Mouse (Mus musculus) limb, embryonic 12.5 days (tissue): Measurements from ENCODE around the gene Sec16a. TPM values are rescaled to one million over a fixed set of nuclear protein-coding genes. Genes with fewer than 3 reads are reported as not detected.

Source experiments
- ATAC-seq: fragments of 200-750 bp; cut with Nextera tagmentation; 2 replicates; pipeline ENCODE4 v1.8.0; 2017; ENCODE audit warnings: low read depth, moderate TSS enrichment; ENCODE audit not compliant: insufficient number of reproducible peaks, insufficient read depth, low FRiP score, low TSS enrichment
- H3K27ac ChIP-seq: fragments of 300-500 bp; sonication (generic); 2 replicates; pipeline ENCODE4 v1.5.1; 2016; ENCODE audit warnings: mild to moderate bottlenecking, moderate library complexity
- H3K27me3 ChIP-seq: fragments of 300-500 bp; sonication (generic); 2 replicates; pipeline ENCODE4 v1.6.1; 2016; ENCODE audit warnings: mild to moderate bottlenecking, moderate library complexity
- H3K36me3 ChIP-seq: fragments of 300-500 bp; sonication (generic); 2 replicates; pipeline ENCODE4 v1.6.1; 2016; ENCODE audit warnings: mild to moderate bottlenecking, moderate library complexity
- H3K4me1 ChIP-seq: fragments of 300-500 bp; sonication (generic); replicated peaks from 2 replicates; pipeline ENCODE4 v1.6.1; 2016
- H3K4me2 ChIP-seq: fragments of 300-500 bp; sonication (generic); 2 replicates; pipeline ENCODE4 v1.6.1; 2016; ENCODE audit warnings: mild to moderate bottlenecking, moderate library complexity
- H3K4me3 ChIP-seq: fragments of 300-500 bp; sonication (generic); replicated peaks from 2 replicates; pipeline ENCODE4 v1.5.1; 2016; ENCODE audit warnings: mild to moderate bottlenecking
- H3K9ac ChIP-seq: fragments of 300-500 bp; sonication (generic); replicated peaks from 2 replicates; pipeline ENCODE4 v1.6.1; 2016; ENCODE audit warnings: mild to moderate bottlenecking, moderate library complexity
- H3K9me3 ChIP-seq: fragments of 300-500 bp; sonication (generic); 2 replicates; pipeline ENCODE4 v1.6.1; 2016; ENCODE audit warnings: mild to moderate bottlenecking, moderate library complexity
- WGBS: fragments of 180-500 bp; shearing (Covaris S2); methylation state at CpG from one replicate; pipeline ENCODE4 v1.1.7; 2016; 5-methylcytosine and 5-hydroxymethylcytosine counted together
- polyA plus RNA-seq: library from polyadenylated mRNA; unstranded; fragments of >200 nt; fragmentation: Nextera tagmentation; extraction: Ambion mirVana; gene quantifications from 2 replicates; pipeline ENCODE4 v1.2.1, GENCODE M21; 2016

Gene Sec16a
- polyA plus RNA-seq: 25.6 and 33.0 TPM in 2 replicates

DNA sequence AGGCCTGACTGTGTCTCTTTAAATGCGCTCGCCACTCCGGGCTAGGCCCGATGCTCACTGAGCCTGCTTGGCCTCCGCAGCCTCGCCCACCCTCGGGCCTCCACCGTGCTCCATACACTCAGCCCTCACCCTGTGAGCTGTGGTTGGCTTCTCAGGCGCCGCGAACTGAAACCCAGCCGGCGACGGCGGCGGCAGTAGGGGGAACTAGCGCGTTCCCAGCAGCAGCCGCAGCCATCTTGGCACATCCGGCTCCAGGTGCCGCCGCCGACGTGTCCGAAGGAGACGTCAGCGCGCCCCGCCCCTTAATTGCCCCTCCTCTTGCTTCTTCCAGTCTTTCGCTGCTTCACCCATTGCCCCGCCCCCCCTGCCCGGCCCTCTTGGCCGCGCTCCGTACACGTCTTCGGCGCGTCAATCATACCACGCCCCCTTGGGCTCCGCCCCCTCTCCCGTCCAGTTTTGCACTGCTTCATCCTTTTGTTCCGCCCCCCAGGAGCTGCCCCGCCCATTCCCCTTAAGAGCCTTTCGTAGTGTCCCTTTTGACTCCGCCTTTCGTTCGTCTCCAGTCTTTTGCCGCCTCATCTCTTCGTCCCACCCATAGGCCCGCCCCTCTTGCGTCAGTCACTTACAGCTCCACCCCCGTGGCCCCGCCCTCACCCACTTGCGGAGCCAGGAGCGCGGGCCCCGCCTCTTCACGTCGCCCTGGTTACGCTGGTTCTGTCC is at the start of gene Sec16a:
TSS of gene Sec16a (minus strand) at position 271 of the 720 bp plus-strand sequence.
- Histone ChIP-seq H3K4me3 (peak within 1 kb of the TSS; percentile 89), H3K4me2 (peak within 1 kb of the TSS; percentile 92), H3K36me3 (peaks cover 19% of the 10 kb centered on the region), H3K9ac (peak within 1 kb of the TSS; percentile 84), H3K27me3 (no peaks in the 10 kb centered on the region), H3K9me3 (no peaks in the 10 kb centered on the region), H3K27ac (peak within 1 kb of the TSS; percentile 87), H3K4me1 (peaks cover 27% of the 10 kb centered on the region)
- peak; percentile 94 for ATAC-seq
- under 1% methylated on average over 60 of the region's 61 CpGs for WGBS

GRCm38 (mm10) chr2:26494396-26494795 is 49.4 kb upstream of the Sec16a start:
- H3K27ac ChIP-seq: peak overlapping the region; percentile 92
- H3K9ac ChIP-seq: no peak overlapping the region
- peak overlapping the region; percentile 37 for H3K4me2 ChIP-seq
- H3K27me3 ChIP-seq: no peaks in the 10 kb centered on the region
- WGBS: 9% methylated on average over 7 of the region's 7 CpGs
- peaks cover 91% of the 10 kb centered on the region for H3K4me1 ChIP-seq
- peaks cover 4% of the 10 kb centered on the region; the same call in 1 of the 2 replicates for H3K36me3 ChIP-seq
- ATAC-seq: peak; percentile 63
- H3K4me3 ChIP-seq: no peak overlapping the region
- H3K9me3 ChIP-seq: no peaks in the 10 kb centered on the region

GRCm38 (mm10) chr2:26493021-26493781 is 48.2 kb upstream of the Sec16a start:
- ATAC-seq: no peak
- H3K4me3 ChIP-seq: no peak overlapping the region

DNA sequence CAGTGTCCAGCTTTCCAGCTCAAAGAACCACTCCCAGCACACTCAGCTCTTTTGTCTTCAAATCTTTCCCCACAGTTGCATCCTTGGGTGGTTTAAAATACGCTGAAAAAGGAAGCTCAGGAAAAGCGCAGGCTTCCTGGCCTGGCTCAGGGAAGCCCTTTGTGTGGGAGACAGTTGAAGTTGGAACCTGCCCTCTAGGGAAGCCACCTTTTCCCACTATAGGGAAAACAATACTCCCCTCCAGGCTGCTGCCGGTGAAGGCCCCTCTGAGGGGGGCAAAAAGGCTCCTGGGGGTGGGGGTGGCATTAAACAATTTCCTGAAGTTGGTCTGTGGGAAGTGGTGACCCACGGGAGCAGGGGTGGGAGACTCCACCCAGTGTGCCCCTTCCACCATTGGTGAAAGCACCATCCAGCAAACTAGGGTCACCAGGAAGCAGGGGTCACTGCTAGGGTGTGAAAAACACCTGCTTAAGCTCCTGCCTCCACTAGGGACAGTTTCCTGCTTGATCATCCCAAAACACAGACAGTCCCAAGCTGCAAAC is 45.8 kb upstream of the Sec16a start:
- ATAC-seq: no peak
- Histone ChIP-seq H3K9ac (0 out of 2 replicates have a peak overlapping the region, but pooled peaks have one; percentile 8), H3K4me3 (no peak overlapping the region), H3K9me3 (no peaks in the 10 kb centered on the region), H3K27me3 (no peaks in the 10 kb centered on the region), H3K36me3 (no peaks in the 10 kb centered on the region), H3K4me1 (peaks cover 100% of the 10 kb centered on the region), H3K4me2 (no peak overlapping the region), H3K27ac (peak overlapping the region; percentile 70; the same call in 1 of the 2 replicates)
- 47% methylated on average over 4 of the region's 4 CpGs for WGBS

More at GRCm38 (mm10) chr2:26493021-26493781, 48.2 kb upstream of the Sec16a start:
- no peak overlapping the region; the same call in 1 of the 2 replicates for H3K9ac ChIP-seq
- H3K4me2 ChIP-seq: peak overlapping the region; percentile 37
- WGBS: 17% methylated on average over 9 of the region's 9 CpGs
- H3K36me3 ChIP-seq: 0 out of 2 replicates have a peak, but pooled peaks cover 4% of the 10 kb centered on the region
- H3K27ac ChIP-seq: peak overlapping the region; percentile 92
- no peaks in the 10 kb centered on the region for H3K9me3 ChIP-seq
- peaks cover 100% of the 10 kb centered on the region for H3K4me1 ChIP-seq
- H3K27me3 ChIP-seq: no peaks in the 10 kb centered on the region

GRCm38 (mm10) chr2:26488535-26489135 is 43.6 kb upstream of the Sec16a start:
- no peak overlapping the region; the same call in 1 of the 2 replicates for H3K9ac ChIP-seq
- H3K4me2 ChIP-seq: peak overlapping the region; percentile 26; the same call in 1 of the 2 replicates

GRCm38 (mm10) chr2:26487322-26488021 is 42.5 kb upstream of the Sec16a start:
- H3K4me2 ChIP-seq: peak overlapping the region; percentile 30
- 30% methylated on average over 18 of the region's 18 CpGs for WGBS
- H3K27me3 ChIP-seq: no peaks in the 10 kb centered on the region
- H3K9me3 ChIP-seq: no peaks in the 10 kb centered on the region
- ATAC-seq: no peak
- H3K9ac ChIP-seq: 0 out of 2 replicates have a peak overlapping the region, but pooled peaks have one; percentile 27
- no peak overlapping the region for H3K4me3 ChIP-seq
- peaks cover 24% of the 10 kb centered on the region for H3K36me3 ChIP-seq
- H3K27ac ChIP-seq: peak overlapping the region; percentile 80
- H3K4me1 ChIP-seq: peaks cover 87% of the 10 kb centered on the region

More at GRCm38 (mm10) chr2:26488535-26489135, 43.6 kb upstream of the Sec16a start:
- Histone ChIP-seq H3K4me1 (peaks cover 88% of the 10 kb centered on the region), H3K27ac (peak overlapping the region; percentile 80), H3K4me3 (no peak overlapping the region), H3K27me3 (no peaks in the 10 kb centered on the region), H3K9me3 (no peaks in the 10 kb centered on the region), H3K36me3 (peaks cover 17% of the 10 kb centered on the region)
- ATAC-seq: no peak
- WGBS: 46% methylated on average over 9 of the region's 9 CpGs

DNA sequence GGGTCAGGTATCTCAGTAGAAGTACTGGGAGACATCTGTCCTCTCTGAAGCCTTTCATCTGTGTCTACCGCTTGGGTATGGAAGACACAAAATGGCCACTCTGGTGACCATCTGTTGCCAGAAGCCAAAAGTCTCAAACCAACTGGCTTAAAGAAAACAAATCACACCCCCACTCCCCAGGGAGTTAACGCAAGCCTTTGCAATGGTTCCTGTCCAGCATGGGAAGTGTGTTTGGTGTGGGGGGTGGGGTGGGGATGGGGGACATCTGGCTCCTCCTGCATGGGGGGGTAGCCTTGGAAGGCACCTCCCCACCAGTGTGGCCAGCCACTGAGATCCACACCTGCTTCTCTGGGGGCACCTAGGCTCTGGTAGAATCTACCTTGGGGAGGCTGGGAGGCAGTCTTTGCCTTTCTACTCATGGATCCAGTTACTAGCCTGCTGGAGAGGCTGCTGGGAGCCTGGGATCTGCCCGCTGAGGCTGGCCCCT is 41.9 kb upstream of the Sec16a start:
- no peak overlapping the region for H3K4me3 ChIP-seq

DNA sequence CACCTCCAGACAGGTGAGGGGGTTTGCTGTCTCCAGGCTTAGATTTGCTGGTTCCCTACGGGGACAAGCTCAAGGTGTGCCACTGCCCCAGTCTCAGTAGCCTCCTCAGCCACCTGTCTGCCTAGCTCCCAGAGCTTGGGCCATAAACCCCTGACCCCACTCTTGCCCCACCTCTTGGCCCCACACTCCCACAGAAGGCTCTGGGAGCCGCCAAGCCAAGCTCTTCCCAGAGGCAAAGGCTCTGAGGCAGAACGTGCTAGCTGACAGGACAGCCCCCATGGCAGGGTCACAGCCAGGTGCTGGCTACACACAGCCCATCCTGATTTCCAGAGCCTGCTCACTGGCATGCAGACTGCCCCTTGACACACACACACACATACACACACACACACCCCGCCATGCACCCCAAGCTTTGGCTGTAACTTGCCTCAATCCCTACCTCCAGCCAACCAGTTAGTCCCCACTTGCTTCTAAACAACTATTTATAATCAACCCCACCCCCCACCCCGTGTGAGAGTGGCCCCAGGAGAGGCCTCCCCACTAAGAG is 41.3 kb upstream of the Sec16a start:
- Histone ChIP-seq H3K9me3 (no peaks in the 10 kb centered on the region), H3K4me3 (no peak overlapping the region), H3K27me3 (no peaks in the 10 kb centered on the region), H3K36me3 (peaks cover 30% of the 10 kb centered on the region), H3K4me1 (peaks cover 82% of the 10 kb centered on the region), H3K9ac (no peak overlapping the region), H3K4me2 (peak overlapping the region; percentile 30; the same call in 1 of the 2 replicates), H3K27ac (peak overlapping the region; percentile 80)
- ATAC-seq: 0 out of 2 replicates have a peak, but pooled peaks have one; percentile 9
- WGBS: 12% methylated on average over 5 of the region's 5 CpGs

More for the DNA sequence above, 41.9 kb upstream of the Sec16a start:
- Histone ChIP-seq H3K4me2 (peak overlapping the region; percentile 30), H3K27me3 (no peaks in the 10 kb centered on the region), H3K27ac (peak overlapping the region; percentile 80), H3K36me3 (peaks cover 27% of the 10 kb centered on the region), H3K4me1 (peaks cover 87% of the 10 kb centered on the region), H3K9me3 (no peaks in the 10 kb centered on the region), H3K9ac (no peak overlapping the region)
- no peak for ATAC-seq
- WGBS: 19% methylated on average over 3 of the region's 3 CpGs

DNA sequence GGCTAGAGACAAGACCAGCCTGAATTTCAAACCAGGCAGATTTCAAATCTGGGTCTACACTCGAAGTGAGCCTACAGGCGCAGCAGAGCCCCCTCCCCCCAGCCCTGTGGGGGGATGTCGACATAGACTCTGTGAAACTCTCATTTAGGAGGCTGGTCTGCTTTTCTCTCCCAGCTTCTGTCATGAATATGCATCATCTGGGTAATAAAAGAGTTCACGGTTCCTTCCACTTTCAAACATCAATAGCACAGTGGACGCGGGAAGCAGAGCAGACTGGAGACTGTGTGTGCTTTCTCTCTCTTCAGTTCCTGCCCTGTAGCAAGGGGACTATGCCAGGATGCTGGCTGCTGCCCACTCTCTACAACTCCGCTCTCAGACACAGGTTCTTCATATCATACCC is 40.7 kb upstream of the Sec16a start:
- peak overlapping the region; percentile 30; the same call in 1 of the 2 replicates for H3K4me2 ChIP-seq
- peaks cover 36% of the 10 kb centered on the region for H3K36me3 ChIP-seq
- no peaks in the 10 kb centered on the region for H3K27me3 ChIP-seq
- no peak overlapping the region for H3K9ac ChIP-seq
- H3K4me3 ChIP-seq: no peak overlapping the region
- H3K4me1 ChIP-seq: peaks cover 75% of the 10 kb centered on the region
- no peaks in the 10 kb centered on the region for H3K9me3 ChIP-seq
- H3K27ac ChIP-seq: peak overlapping the region; percentile 80
- 29% methylated on average over 7 of the region's 7 CpGs for WGBS
- no peak for ATAC-seq

- ATAC-seq: no peak
- Histone ChIP-seq H3K27ac (peak overlapping the region; percentile 80), H3K36me3 (peaks cover 40% of the 10 kb centered on the region), H3K4me1 (peaks cover 71% of the 10 kb centered on the region), H3K27me3 (no peaks in the 10 kb centered on the region), H3K9me3 (no peaks in the 10 kb centered on the region), H3K4me3 (no peak overlapping the region), H3K9ac (no peak overlapping the region; the same call in 1 of the 2 replicates), H3K4me2 (peak overlapping the region; percentile 30; the same call in 1 of the 2 replicates)
- WGBS: 74% methylated on average over 9 of the region's 9 CpGs
Measured at GRCm38 (mm10) chr2:26485278-26485677, 40.3 kb upstream of the Sec16a start.
